Mouse (Mus musculus) E14TG2a.4 (cell line): ENCODE measurements around the gene Spata31d1d.

Experiments
- CTCF ChIP-seq: conservative IDR thresholded peaks from 2 replicates; pipeline ENCODE4 v1.5.1; 2014; ENCODE audit warnings: low read length
- NANOG ChIP-seq: IDR thresholded peaks from 2 replicates; pipeline ENCODE4 v1.6.1; 2014; ENCODE audit warnings: borderline replicate concordance, low read length, mixed read lengths
- POU5F1 ChIP-seq: IDR thresholded peaks from 2 replicates; pipeline ENCODE4 v1.6.1; 2014; ENCODE audit warnings: low read length, borderline replicate concordance

DNA sequence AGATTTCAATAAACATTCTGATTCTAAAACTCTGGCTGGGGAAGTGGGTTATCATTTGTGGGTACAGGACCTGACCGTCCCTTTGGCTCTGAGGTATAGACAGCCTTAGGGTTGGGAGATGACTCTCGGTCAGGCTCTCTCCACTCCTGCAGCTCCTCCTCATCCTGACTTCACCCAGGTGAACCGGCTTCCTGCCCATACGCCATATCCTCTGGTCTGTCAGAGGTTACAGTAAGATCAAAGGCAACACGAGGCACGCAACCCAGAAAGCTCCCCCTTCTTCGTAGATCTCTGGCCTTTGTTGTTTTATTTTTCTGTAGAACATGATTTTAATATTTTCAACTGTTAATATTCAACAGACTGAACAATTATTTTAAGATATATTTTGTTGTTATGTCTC is 35.8 kb downstream of the Spata31d1d start:
- no peak for TF ChIP-seq CTCF
- TF ChIP-seq POU5F1: no peak
- no peak for TF ChIP-seq NANOG
